Mouse (Mus musculus): ENCODE measurements around the gene Rundc1.
A peak's percentile ranks its signal among the peaks of the same experiment; 100 is the strongest.
"Not testable (repeated sequence)": the region's sequence is repeated elsewhere in the genome, so short reads cannot be mapped to it uniquely, and the experiment has no call there.

Rundc1 gene

DNA sequence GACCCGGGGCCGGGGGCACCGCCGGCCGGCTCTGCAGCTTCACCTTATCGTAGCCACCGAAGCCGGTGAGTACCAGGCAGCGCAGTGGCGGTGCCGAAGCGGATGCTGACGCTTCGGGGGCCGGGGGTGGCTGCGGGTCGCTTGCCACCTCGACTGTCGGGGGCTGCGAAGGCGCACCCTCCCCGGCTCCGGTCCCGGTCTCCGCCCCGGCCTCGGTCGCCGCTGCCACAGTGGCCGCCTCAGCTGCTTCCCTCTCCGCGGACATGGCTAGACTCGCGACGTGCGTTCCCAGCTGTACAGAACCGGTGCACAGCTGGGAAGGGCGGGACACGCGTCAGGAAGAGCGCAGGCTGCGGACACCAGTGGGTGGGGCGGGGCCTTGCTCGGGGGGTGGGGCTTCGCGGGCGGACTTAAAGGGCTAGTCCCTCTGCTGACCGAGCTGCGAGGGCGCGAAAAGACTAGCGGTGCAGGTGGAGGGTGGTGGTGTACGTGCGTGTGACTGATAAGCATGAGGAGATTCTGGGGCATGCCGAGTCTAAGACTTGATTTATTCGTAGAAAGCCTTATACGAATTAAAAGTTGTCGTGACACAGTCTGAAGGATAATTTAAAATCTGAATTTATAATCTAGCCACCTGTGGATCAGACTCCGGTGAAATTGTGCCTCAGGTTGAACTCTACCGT is 41.1 kb downstream of the Rundc1 start, which contains the start of gene Vat1:
Gene Vat1, minus strand, starts transcription at position 362 of the 683 bp plus-strand sequence.
- peak; percentile 78 for DNase-seq (ENCODE audit: low read depth, low spot score)

DNA sequence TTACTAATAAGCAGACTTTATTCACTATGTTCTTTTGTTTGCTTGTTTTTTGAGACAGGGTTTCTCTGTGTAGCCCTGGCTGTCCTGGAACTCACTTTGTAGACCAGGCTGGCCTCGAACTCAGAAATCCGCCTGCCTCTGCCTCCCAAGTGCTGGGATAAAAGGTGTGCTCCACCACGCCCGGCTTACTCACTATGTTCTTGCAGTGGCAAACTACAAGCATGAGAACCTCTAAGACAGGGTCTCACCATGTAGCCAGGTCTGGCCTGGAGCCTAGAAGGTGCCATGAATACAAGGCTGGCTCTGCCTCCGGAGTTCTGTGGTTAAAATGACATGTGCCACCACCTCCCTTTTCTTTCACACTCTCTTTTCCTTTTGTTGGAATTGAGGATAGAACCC is 41.7 kb downstream of the Rundc1 start:
- DNase-seq (ENCODE audit: low read depth, low spot score) = not testable (repeated sequence)

- DNase-seq (ENCODE audit: low read depth, low spot score) = peak; percentile 77
Observed at GRCm38 (mm10) chr11:101467477-101468262, 42.8 kb downstream of the Rundc1 start.

GRCm38 (mm10) chr11:101468263-101468688 is 43.4 kb downstream of the Rundc1 start:
- DNase-seq (ENCODE audit: low read depth, low spot score) = no peak

- no peak for DNase-seq (ENCODE audit: low read depth, low spot score)
Observed at GRCm38 (mm10) chr11:101468731-101469130, 43.8 kb downstream of the Rundc1 start.

- no peak for DNase-seq (ENCODE audit: low read depth, low spot score)
Observed at GRCm38 (mm10) chr11:101469155-101469554, 44.3 kb downstream of the Rundc1 start.

DNA sequence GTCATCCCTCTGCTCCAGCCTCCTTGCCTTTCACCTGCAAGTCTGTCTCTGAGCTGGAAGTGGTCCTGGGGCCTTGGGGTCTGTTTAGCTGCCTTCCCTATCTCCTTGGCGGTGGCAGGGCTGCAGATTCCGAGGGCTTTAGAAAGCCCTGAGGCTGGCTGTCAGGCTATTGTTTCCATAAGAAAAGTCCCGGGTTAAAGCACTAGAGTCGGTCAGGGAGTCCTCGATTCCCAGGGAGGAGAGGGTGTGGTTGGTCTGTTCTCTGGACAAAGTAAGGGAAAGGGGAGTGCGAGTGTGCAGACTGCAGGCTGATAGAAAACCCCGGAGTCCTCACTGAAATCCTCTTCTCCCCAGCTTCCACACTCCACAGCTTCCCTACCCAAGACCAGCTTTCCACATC is 45.3 kb downstream of the Rundc1 start:
- DNase-seq (ENCODE audit: low read depth, low spot score) = no peak

- DNase-seq (ENCODE audit: low read depth, low spot score) = no peak
Observed at GRCm38 (mm10) chr11:101471926-101472325, 47.0 kb downstream of the Rundc1 start.

DNA sequence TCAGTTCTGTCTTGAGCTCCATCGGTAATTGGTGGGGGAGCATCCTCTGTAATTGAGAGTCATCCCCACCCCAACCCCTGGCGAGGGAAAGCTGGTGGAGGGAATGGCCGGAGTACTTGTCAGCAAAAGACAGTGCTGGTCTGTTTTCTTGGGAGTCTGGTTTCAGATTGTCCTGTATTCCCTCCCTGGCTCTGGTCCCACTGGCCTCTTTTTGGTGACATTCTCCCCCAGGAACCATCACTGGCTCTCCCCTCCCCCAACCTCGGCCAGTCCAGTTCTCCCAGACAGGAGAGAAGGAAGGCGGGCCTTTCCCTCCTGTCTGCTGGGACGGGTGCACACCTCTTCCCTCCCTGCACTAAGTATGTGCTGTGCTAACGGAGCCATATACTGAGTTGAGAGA is 47.5 kb downstream of the Rundc1 start:
- no peak for DNase-seq (ENCODE audit: low read depth, low spot score)

GRCm38 (mm10) chr11:101473686-101474085 is 48.8 kb downstream of the Rundc1 start:
- DNase-seq (ENCODE audit: low read depth, low spot score) = not testable (repeated sequence)

DNA sequence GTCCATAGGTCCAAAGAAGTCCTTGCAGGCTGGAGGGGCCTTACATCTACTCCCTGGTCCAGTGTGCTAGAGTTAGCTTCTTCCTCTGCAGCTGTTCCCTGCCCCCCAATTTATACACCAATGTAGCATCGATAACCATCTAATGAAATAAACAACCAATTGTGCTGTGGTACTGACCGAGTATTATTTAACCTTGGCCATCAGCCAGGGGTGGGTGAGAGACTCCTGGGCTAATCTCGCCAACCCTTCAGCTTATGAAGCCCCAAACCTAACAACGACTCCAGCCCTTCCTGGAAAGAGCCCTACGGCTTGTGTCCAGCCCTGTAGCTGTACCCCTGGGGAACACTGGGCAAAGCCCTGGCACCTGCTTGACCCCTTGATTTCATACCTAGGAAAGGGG is 49.4 kb downstream of the Rundc1 start:
- DNase-seq (ENCODE audit: low read depth, low spot score) = no peak

DNA sequence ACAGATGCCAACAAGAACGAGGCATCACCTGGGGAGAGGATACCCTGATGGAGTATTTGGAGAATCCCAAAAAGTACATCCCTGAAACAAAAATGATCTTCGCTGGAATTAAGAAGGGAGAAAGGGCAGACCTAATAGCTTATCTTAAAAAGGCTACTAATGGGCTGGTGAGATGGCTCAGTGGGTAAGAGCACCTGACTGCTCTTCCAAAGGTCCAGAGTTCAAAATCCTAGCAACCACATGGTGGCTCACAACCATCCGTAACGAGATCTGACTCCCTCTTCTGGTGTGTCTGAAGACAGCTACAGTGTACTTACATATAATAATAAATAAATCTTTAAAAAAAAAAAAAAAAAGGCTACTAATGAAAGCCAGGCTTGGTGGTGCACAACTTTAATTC is 51.5 kb downstream of the Rundc1 start:
- not testable (repeated sequence) for DNase-seq (ENCODE audit: low read depth, low spot score)

GRCm38 (mm10) chr11:101477194-101477551 is 52.3 kb downstream of the Rundc1 start:
- no peak for DNase-seq (ENCODE audit: low read depth, low spot score)

DNA sequence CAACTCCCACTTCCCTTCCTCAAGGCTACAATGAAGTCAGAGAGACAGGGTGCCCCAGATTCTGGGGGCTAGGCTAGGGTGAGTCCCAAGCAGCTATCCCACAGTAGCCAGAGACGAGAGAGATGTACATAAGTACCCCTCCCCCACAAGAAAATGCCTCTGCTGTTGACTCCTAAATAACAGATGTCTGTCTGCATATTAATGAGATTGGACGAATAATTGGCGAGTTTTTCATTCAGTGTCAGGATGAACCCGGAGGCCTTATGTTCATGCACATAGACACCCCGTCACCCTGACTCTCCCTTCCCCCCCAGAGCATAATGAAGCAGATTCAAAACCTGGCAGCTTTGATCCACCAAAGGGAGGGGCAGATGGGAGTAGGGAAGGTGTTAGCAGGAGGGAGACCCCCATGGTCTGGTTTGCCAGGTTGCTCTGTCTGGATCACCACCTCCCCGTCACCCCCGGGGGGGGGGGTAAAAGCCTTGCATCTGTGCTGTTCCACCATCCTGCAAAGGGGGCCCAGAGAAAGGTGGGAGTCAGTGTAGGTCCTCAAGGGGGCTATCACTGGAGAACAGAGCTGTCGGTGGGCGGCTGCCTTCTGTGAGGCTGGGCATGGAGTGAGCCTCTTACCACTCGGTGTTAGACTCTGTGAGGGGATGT is 52.8 kb downstream of the Rundc1 start:
- DNase-seq (ENCODE audit: low read depth, low spot score) = no peak

DNA sequence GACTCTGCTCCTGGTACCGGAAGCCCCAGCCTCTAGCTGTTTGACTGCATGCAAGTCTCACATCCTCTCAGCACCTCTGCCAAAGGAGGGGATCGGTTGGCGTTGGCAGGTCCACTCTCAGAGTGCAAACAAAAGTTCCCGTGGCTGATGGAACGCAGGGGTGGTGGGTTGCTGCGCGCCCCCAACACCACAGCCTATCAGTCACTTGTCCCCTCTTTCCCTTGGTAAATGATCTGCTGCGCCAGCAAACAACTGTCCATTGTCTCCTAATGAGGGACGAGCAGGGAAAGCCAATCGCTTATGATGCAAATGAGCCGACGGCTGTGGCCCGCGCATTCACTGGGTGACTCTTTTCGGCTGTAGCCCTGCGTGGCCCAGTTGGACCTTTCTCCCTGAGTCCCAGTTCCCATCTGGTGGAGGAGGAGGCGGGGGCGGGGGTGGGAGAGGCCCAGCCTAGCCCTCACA is 54.3 kb downstream of the Rundc1 start:
- DNase-seq (ENCODE audit: low read depth, low spot score) = no peak

- no peak for DNase-seq (ENCODE audit: low read depth, low spot score)
Observed at GRCm38 (mm10) chr11:101480912-101481311, 56.0 kb downstream of the Rundc1 start.

DNA sequence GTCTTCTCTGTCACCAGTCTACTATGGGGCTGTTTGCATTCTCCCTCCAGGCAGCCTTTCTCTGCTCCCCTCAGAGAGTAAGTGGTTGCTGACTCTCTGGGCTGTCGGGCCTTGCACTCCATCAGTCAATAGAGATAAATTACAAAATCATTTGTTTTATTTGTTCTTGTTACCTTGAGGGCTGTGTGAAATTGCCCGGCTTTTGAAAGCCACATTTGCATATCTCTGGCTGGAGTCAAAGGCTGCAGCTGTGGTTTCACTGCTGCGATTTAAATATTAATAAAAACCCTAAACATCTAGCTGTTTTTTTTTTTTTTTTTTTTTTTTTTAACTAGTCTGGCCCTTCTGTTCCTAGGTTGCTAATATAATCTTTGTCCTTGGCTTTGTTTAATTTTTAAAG is 58.9 kb downstream of the Rundc1 start:
- DNase-seq (ENCODE audit: low read depth, low spot score) = no peak

DNA sequence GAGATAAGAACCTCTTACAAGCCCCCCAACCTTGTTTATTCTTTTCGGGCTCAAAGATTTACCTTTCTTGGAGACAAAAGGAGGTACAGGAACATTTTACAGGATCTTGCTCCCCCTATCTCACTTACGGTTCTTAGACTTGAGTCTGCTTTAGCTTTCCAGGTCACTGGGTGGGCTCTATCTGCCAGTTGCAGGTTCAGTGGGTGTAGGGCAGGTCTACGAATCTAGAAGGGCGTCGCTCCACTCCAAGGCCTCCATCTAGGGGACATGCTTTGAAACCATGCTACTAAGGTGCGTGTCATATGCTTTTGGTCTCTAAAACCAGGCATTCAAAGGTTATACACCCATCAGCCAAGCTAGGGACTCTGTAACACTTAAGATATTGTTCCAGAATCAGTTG is 59.4 kb downstream of the Rundc1 start:
- DNase-seq (ENCODE audit: low read depth, low spot score) = no peak

DNA sequence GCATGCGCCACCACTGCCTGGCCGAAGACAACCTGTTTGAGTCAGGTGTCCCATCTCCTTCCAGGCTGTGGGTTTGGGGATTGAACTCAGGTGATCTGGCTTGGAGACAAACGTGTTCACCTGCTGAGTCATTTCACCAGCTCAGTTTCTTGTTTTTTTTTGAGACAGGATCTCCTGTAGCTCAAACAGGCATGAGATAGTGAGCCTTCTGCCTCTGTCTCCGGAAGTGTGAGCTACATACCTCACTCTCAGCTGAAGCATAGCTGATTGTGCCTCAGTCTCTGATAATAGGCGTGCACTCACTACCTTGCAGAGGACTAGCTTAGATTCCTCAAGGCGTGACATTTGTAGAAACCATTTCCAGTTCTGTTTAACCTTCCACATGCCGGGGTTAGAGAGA is 59.9 kb downstream of the Rundc1 start:
- no peak for DNase-seq (ENCODE audit: low read depth, low spot score)
